Mouse (Mus musculus): ENCODE measurements around the gene Clip4. TPM values are rescaled to one million over a fixed set of nuclear protein-coding genes. Genes with fewer than 3 reads are reported as not detected.

The Clip4 gene
- polyA plus RNA-seq, 1 experiment from 2014 or later, result 6.4 TPM

- WGBS, result 82% methylated on average over 9 of the region's 9 CpGs
- H3K36me3 ChIP-seq, result no peaks in the 10 kb centered on the region
- no peaks in the 10 kb centered on the region for H3K4me1 ChIP-seq
- H3K27ac ChIP-seq, result no peak overlapping the region
- no peak overlapping the region for H3K9ac ChIP-seq
- ATAC-seq (ENCODE audit: insufficient number of reproducible peaks, insufficient read depth, low FRiP score, low TSS enrichment, low read depth), result no peak
- no peaks in the 10 kb centered on the region for H3K9me3 ChIP-seq
- no peak overlapping the region for H3K4me3 ChIP-seq
- H3K27me3 ChIP-seq, result no peaks in the 10 kb centered on the region
- no peak overlapping the region for H3K4me2 ChIP-seq
Measured at GRCm38 (mm10) chr17:71874795-71875194, 106.5 kb downstream of the Clip4 start.

- ATAC-seq (ENCODE audit: insufficient number of reproducible peaks, insufficient read depth, low FRiP score, low TSS enrichment, low read depth), result no peak
- no peaks in the 10 kb centered on the region for H3K36me3 ChIP-seq
- 83% methylated on average over 7 of the region's 7 CpGs for WGBS
Measured at GRCm38 (mm10) chr17:71875492-71875891, 107.2 kb downstream of the Clip4 start.

GRCm38 (mm10) chr17:71881369-71881768, 113.1 kb downstream of the Clip4 start:
- Histone ChIP-seq H3K27me3 (no peaks in the 10 kb centered on the region), H3K9me3 (0 out of 2 replicates have a peak, but pooled peaks cover 4% of the 10 kb centered on the region), H3K36me3 (no peaks in the 10 kb centered on the region), H3K4me1 (no peaks in the 10 kb centered on the region), H3K9ac (no peak overlapping the region), H3K4me3 (no peak overlapping the region), H3K27ac (no peak overlapping the region), H3K4me2 (no peak overlapping the region)
- 87% methylated on average over 6 of the region's 6 CpGs for WGBS
- ATAC-seq (ENCODE audit: insufficient number of reproducible peaks, insufficient read depth, low FRiP score, low TSS enrichment, low read depth), result no peak

More at GRCm38 (mm10) chr17:71875492-71875891, 107.2 kb downstream of the Clip4 start:
- Histone ChIP-seq H3K9me3 (no peaks in the 10 kb centered on the region), H3K9ac (no peak overlapping the region), H3K27ac (no peak overlapping the region), H3K4me1 (no peaks in the 10 kb centered on the region), H3K4me2 (no peak overlapping the region), H3K4me3 (no peak overlapping the region), H3K27me3 (no peaks in the 10 kb centered on the region)

GRCm38 (mm10) chr17:71909107-71909506, 140.8 kb downstream of the Clip4 start:
- Histone ChIP-seq H3K4me3 (no peak overlapping the region), H3K4me1 (no peaks in the 10 kb centered on the region), H3K9me3 (no peaks in the 10 kb centered on the region), H3K9ac (no peak overlapping the region), H3K27ac (no peak overlapping the region), H3K4me2 (no peak overlapping the region), H3K27me3 (no peaks in the 10 kb centered on the region), H3K36me3 (no peaks in the 10 kb centered on the region)
- no peak for ATAC-seq (ENCODE audit: insufficient number of reproducible peaks, insufficient read depth, low FRiP score, low TSS enrichment, low read depth)
- WGBS, result 42% methylated on average over 3 of the region's 3 CpGs

- Histone ChIP-seq H3K4me2 (no peak overlapping the region), H3K4me3 (no peak overlapping the region), H3K27me3 (no peaks in the 10 kb centered on the region), H3K27ac (no peak overlapping the region), H3K36me3 (no peaks in the 10 kb centered on the region), H3K4me1 (no peaks in the 10 kb centered on the region), H3K9ac (no peak overlapping the region), H3K9me3 (no peaks in the 10 kb centered on the region)
- WGBS, result 72% methylated on average over 3 of the region's 3 CpGs
- ATAC-seq (ENCODE audit: insufficient number of reproducible peaks, insufficient read depth, low FRiP score, low TSS enrichment, low read depth), result no peak
Measured at GRCm38 (mm10) chr17:71913188-71913587, 144.9 kb downstream of the Clip4 start.

Other genes with a start within 250 kb of the Clip4 start
- gene Ndc80, start 241.6 kb upstream of the Clip4 start, polyA plus RNA-seq (2015; fragmentation: Nextera tagmentation; extraction: Ambion mirVana), result 46.1 and 48.7 TPM in 2 replicates
- gene Spdya, start 216.4 kb upstream of the Clip4 start, polyA plus RNA-seq (2015; fragmentation: Nextera tagmentation; extraction: Ambion mirVana), result 0.89 and 1.2 TPM in 2 replicates
- gene Wdr43, start 152.6 kb upstream of the Clip4 start, polyA plus RNA-seq (2015; fragmentation: Nextera tagmentation; extraction: Ambion mirVana), result 77.3 and 77.4 TPM in 2 replicates
- gene Togaram2, start 95.2 kb upstream of the Clip4 start, polyA plus RNA-seq (2015; fragmentation: Nextera tagmentation; extraction: Ambion mirVana), result 0.12 and 0.41 TPM in 2 replicates
- gene Pcare, start 15.6 kb upstream of the Clip4 start, polyA plus RNA-seq (2015; fragmentation: Nextera tagmentation; extraction: Ambion mirVana), result 0.06 TPM in 1 of 2 replicates, not detected in the other

All from embryonic facial prominence, embryonic 13.5 days (tissue).